Mouse (Mus musculus): Measurements from ENCODE around the gene Trem3. TPM values are rescaled to one million over a fixed set of nuclear protein-coding genes. Genes with fewer than 3 reads are reported as not detected.

The Trem3 gene
- polyA plus RNA-seq (2015; fragmentation: Nextera tagmentation; extraction: Ambion mirVana) = 28.7 and 40.9 TPM in 2 replicates

GRCm38 (mm10) chr17:48247221-48247928 is at the start of gene Trem3:
Gene Trem3 (plus strand): TSS chr17:48247777.

GRCm38 (mm10) chr17:48232518-48232917 is 15.1 kb upstream of the Trem3 start, which contains the start of gene Trem1:
Gene Trem1 (plus strand): TSS chr17:48232768.

GRCm38 (mm10) chr17:48263741-48264362 is 16.3 kb downstream of the Trem3 start, which contains the start of gene Treml4:
Gene Treml4 (plus strand): TSS chr17:48264295.

GRCm38 (mm10) chr17:48299203-48299602 is 51.6 kb downstream of the Trem3 start, which contains the start of gene Treml2:
Gene Treml2 (plus strand): TSS chr17:48299498.

Other genes starting within 250 kb of the Trem3 start
- gene 1700122O11Rik, start 209.5 kb upstream of the Trem3 start, polyA plus RNA-seq (2015; fragmentation: Nextera tagmentation; extraction: Ambion mirVana) = not detected in 2 replicates
- gene 1700067P10Rik, start 158.5 kb upstream of the Trem3 start, polyA plus RNA-seq (2015; fragmentation: Nextera tagmentation; extraction: Ambion mirVana) = not detected in 2 replicates
- gene 9830107B12Rik, start 101.5 kb upstream of the Trem3 start, polyA plus RNA-seq (2015; fragmentation: Nextera tagmentation; extraction: Ambion mirVana) = 5.0 and 7.0 TPM in 2 replicates
- gene A530064D06Rik, start 80.5 kb upstream of the Trem3 start, polyA plus RNA-seq (2015; fragmentation: Nextera tagmentation; extraction: Ambion mirVana) = 7.2 and 11.1 TPM in 2 replicates
- gene Trem1, start 15.0 kb upstream of the Trem3 start, polyA plus RNA-seq (2015; fragmentation: Nextera tagmentation; extraction: Ambion mirVana) = 4.7 and 5.3 TPM in 2 replicates
- 10.8 and 15.1 TPM in 2 replicates for gene Treml4, start 16.5 kb downstream of the Trem3 start, polyA plus RNA-seq (2015; fragmentation: Nextera tagmentation; extraction: Ambion mirVana)
- gene Treml2, start 51.7 kb downstream of the Trem3 start, polyA plus RNA-seq (2015; fragmentation: Nextera tagmentation; extraction: Ambion mirVana) = 5.8 and 7.1 TPM in 2 replicates
- 10.2 and 14.2 TPM in 2 replicates for gene B430306N03Rik, start 68.4 kb downstream of the Trem3 start, polyA plus RNA-seq (2015; fragmentation: Nextera tagmentation; extraction: Ambion mirVana)
- gene Trem2, start 98.6 kb downstream of the Trem3 start, polyA plus RNA-seq (2015; fragmentation: Nextera tagmentation; extraction: Ambion mirVana) = 1.9 and 3.6 TPM in 2 replicates
- gene Treml1, start 112.1 kb downstream of the Trem3 start, polyA plus RNA-seq (2015; fragmentation: Nextera tagmentation; extraction: Ambion mirVana) = 8.6 and 9.7 TPM in 2 replicates
- gene Nfya, start 162.1 kb downstream of the Trem3 start, polyA plus RNA-seq (2015; fragmentation: Nextera tagmentation; extraction: Ambion mirVana) = 9.0 and 9.8 TPM in 2 replicates
- gene Oard1, start 162.2 kb downstream of the Trem3 start, polyA plus RNA-seq (2015; fragmentation: Nextera tagmentation; extraction: Ambion mirVana) = 58.7 and 63.8 TPM in 2 replicates
- 0.50 and 0.55 TPM in 2 replicates for gene Apobec2, start 185.2 kb downstream of the Trem3 start, polyA plus RNA-seq (2015; fragmentation: Nextera tagmentation; extraction: Ambion mirVana)
- 153 and 156 TPM in 2 replicates for gene Tspo2, start 203.7 kb downstream of the Trem3 start, polyA plus RNA-seq (2015; fragmentation: Nextera tagmentation; extraction: Ambion mirVana)
- 2.2 and 2.3 TPM in 2 replicates for gene Unc5cl, start 207.1 kb downstream of the Trem3 start, polyA plus RNA-seq (2015; fragmentation: Nextera tagmentation; extraction: Ambion mirVana)

Data from spleen, postnatal 0 days (tissue).